Mouse (Mus musculus): ENCODE measurements around the gene Cab39. TPM values are rescaled to one million over a fixed set of nuclear protein-coding genes. Genes with fewer than 3 reads are reported as not detected.
A peak's percentile ranks its signal among the peaks of the same experiment; 100 is the strongest.
"Not testable (repeated sequence)": the region's sequence is repeated elsewhere in the genome, so short reads cannot be mapped to it uniquely, and the experiment has no call there.

Cab39 gene
- total RNA-seq, 2 experiments from 2014 or later: 76.6 to 124 TPM

DNA sequence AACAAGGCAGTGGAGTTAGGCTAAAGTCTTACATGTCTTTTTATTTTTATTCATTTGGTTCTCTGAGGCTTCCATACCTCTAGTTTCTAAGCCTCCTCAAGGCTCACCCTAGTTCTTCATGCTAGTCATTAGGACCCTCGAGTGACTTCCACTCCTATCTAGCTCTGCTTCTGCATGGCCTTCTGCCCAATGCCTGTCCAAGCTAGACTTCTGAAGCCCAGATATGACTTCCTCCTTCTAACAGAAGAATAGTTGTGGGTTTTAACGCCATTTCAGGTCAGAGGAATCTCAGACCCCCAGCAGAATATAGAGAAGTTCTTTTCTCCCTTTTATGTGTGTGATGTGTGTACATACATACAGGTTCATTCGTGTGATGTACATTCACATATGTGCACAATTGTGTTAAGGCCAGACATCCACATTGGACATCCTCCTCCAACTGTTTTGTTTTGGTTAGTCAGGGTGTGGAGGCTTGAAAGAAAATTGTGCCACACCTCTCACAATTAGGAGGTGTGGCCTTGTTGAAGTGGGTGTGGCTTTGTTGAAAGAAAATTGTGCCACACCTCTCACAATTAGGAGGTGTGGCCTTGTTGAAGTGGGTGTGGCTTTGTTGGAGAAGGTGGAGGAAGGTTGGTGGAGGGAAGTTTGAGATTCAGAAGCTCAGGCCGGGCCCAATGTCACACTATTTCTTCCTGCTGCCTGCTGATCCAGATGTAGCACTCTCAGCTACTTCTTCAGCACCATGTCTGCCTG, 13.6 kb upstream of the Cab39 start:
- peak; percentile 91 for ATAC-seq (replicated peaks; ENCODE audit: poor library complexity, severe bottlenecking)

DNA sequence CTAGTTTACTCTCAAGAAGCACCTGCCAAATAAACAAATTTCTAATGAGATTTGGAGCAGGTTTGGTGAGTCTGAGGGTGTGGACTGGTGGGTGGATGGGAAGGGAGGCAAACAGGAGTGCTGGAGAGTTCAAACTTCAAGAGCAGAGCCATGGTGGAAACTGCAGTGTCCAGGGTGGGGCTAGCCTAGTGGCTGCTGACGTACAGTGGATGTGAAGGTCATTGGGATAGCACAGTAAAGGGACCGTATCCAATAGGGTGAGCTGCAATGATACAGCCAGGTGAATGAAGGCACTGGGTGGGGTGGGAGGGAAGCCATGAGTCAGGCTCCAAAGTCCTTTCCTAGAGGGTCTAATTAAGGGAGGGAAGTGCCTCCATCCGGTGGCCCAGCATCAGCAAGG, 2.7 kb upstream of the Cab39 start:
- ATAC-seq (replicated peaks; ENCODE audit: poor library complexity, severe bottlenecking): no peak

GRCm38 (mm10) chr1:85791476-85791875, 1.8 kb upstream of the Cab39 start:
- no peak for ATAC-seq (replicated peaks; ENCODE audit: poor library complexity, severe bottlenecking)

DNA sequence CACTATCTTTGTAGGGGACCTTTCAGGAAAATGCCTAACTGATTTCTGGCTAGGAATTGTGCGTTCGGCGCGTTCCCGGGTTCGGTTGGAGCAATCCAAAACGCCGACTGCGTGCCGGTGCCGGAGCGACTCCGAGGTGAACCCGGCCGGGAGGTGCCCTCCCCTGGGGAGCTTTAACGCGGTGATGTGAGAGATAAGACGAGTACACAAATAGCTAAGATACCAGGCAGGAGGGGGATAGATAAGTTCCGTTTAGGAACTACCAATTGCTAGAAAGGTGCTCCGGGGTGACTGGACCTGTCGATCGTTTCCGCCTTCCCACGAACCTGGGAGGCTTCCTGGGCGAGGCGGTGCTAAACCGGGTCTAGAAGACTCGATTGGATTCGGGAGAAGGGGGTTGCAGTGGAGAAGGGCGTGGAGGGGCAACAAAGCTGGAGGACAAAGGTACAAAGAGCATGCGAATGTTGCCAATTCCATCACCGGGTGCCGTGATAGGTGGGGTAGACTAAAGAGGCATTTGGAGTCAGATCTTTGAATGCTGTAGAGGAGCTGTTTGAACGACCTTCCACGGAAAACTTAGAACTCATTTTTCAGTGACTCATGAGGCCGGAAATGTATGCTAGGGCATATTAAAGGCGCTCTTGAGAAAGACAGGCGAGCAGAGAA, 998 bp downstream of the Cab39 start:
- ATAC-seq (replicated peaks; ENCODE audit: poor library complexity, severe bottlenecking): peak; percentile 46

GRCm38 (mm10) chr1:85795196-85795595, 2.0 kb downstream of the Cab39 start:
- ATAC-seq (replicated peaks; ENCODE audit: poor library complexity, severe bottlenecking): no peak

- ATAC-seq (replicated peaks; ENCODE audit: poor library complexity, severe bottlenecking): peak; percentile 47
Measured at GRCm38 (mm10) chr1:85799776-85800175, 6.5 kb downstream of the Cab39 start.

DNA sequence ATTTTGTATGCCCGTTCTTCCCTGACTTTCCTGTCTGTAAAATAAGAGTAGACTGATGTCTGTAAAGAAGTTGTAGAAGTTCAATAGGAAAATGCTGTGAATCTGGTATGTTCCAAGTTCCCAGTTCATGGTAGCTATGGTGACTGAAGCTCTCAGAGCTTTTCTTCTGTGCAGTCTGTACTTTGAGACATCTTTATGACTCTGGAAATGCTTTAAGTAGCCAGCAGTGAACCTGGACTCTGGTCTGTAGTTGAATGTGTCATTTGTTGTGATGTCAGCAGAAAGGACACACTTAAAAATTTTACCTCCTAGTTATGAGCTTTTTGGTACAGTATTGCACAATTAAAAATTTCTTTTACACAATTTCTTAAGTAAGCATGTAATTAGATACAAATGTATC, 9.3 kb downstream of the Cab39 start:
- ATAC-seq (replicated peaks; ENCODE audit: poor library complexity, severe bottlenecking): no peak

DNA sequence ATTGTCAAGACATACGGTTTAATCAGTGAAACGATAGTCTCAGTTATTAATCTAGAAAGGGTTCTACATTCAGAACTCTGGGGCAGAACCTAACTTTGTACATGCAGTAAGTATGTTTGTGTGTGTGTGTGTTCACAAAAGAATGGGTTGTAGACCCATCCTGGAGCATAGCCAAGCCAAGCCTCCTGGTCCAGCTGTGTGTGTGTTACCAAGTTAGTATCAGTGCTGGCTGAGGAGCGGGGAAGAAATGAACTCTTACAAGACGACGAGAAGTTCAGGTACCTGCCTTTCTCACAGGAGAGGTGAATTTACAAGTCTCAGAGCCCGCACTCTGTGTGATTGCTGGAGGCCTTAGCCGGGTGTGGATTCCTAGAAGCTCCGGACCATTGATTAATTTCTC, 11.3 kb downstream of the Cab39 start:
- ATAC-seq (replicated peaks; ENCODE audit: poor library complexity, severe bottlenecking): no peak

DNA sequence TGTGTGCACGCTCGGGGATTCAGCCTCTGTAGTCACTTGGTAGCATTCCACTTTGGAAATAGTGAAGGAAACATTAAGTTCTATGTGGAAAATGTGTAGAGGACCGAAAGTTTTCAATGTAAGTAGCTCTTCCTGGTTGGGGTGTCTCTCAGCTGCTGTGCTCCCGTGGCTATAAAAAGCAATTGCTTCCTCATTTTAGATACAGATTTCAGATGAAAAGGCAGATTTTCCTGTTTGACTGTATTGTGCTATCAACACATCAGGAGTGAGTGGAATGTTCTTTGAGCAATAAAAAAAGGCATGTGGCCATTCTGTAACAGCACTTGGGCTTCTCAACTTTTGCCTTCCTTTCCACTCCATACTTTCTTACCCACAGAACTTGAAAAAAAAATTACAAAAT, 16.0 kb downstream of the Cab39 start:
- ATAC-seq (replicated peaks; ENCODE audit: poor library complexity, severe bottlenecking): peak; percentile 86

- no peak for ATAC-seq (replicated peaks; ENCODE audit: poor library complexity, severe bottlenecking)
Measured at GRCm38 (mm10) chr1:85810343-85810742, 17.1 kb downstream of the Cab39 start.

DNA sequence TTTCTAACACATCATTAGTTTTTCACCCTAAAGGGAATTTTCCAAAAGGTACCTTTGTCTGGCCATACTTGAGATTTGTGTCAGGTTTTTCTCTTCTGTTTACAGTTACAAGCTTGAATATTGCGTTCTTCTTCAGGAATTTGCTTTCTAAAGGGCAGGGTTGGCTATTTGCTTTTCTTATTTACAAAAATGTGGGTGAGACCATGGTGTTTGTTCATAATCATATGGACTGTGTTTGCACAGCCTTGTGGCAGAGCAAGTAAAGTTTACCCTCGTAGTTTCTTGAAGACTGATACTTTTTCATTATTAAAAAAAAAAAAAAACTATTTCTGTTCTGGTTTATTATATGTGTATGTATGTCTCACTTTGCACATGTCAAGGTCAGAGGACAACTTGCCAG, 17.5 kb downstream of the Cab39 start:
- ATAC-seq (replicated peaks; ENCODE audit: poor library complexity, severe bottlenecking): no peak

DNA sequence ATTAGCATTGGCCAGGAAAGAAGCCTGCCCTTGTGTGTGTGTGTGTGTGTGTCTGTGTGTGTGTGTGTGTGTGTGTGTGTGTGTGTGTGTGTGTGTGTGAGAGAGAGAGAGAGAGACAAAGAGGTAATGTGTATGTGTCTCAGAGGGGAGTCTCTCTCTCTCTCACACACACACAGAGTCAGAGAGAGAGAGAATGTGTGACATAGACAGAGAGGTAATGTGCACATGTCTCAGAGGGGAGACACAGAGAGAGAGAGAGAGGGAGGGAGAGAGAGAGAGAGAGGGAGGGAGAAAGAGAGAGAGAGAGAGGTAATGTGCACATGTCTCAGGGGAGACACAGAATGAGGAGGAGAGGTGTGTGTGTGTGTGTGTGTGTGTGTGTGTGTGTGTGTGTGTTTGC, 21.0 kb downstream of the Cab39 start:
- ATAC-seq (replicated peaks; ENCODE audit: poor library complexity, severe bottlenecking): not testable (repeated sequence)

DNA sequence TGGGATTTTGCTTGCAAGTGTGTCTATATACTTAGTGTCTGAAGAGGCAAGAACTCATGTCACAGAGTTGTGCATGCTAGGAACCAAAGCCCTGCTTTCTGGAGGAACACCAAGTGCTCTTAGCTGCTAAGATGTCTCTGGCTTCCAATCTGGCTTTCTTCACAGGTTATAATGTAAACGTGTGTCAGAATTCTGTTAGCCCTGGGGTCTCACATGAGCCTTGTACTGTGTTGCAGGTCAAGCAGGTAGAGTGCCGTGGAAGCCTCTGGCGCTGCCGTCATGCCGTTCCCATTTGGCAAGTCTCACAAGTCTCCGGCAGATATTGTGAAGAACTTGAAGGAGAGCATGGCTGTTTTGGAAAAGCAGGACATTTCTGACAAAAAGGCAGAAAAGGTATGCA, 24.9 kb downstream of the Cab39 start:
- no peak for ATAC-seq (replicated peaks; ENCODE audit: poor library complexity, severe bottlenecking)

DNA sequence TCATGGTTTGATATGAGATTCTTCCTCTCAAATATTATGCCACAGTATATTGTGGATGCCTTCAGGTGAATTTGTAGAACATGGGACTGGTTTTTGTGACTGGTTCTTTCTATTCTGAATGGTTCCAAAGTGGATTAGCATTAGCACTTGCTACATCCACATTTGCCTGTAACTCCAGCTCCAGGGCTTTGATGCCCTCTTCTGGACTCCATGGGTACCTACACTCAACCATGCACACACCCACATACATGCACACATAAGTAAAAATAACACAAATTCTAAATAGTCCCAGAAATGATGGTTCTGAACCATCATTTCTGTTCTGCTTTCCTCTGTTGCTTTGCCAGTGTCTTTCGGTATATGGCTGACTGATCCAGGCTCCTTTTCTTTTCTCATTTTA, 26.5 kb downstream of the Cab39 start:
- ATAC-seq (replicated peaks; ENCODE audit: poor library complexity, severe bottlenecking): no peak

DNA sequence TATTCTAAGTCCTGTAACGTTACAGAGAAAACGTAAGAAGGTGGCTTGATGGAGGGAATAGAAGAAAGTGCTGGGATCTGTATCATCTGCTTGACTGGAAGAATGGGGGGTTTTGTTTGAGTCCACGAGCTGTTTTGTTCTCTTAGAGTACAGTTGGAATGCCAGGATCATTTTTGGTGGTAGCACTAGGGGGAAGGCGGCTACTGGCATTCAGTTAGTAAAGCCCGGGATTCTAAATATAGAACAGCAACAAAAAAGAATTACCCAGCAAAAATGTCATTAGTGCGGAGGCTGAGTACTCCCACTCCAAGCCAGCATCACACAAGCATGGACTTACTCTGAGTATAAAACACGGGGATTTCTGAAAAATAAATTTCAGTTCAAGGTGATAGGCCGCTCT, 29.0 kb downstream of the Cab39 start:
- ATAC-seq (replicated peaks; ENCODE audit: poor library complexity, severe bottlenecking): no peak

- ATAC-seq (replicated peaks; ENCODE audit: poor library complexity, severe bottlenecking): no peak
Measured at GRCm38 (mm10) chr1:85824905-85825304, 31.7 kb downstream of the Cab39 start.

GRCm38 (mm10) chr1:85827166-85827565, 33.9 kb downstream of the Cab39 start:
- ATAC-seq (replicated peaks; ENCODE audit: poor library complexity, severe bottlenecking): no peak

DNA sequence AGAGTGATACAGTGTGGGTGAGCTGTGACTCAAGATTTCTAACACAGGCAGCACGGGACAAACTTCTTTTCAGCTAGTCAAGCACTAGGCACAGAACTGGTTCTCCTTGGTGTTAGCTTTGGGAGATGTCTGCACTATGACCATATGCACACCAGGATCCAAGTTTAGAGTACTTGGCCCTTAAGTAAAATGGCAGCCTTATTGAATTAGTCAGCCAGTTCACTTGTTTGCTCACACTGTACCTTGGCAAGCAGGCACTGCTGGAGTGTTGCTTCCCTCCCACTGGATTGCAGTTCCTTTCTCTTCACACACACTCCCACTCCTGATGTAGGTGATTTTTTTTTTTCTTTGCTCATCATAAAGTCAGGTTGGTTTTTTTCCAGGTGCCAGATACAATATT, 35.8 kb downstream of the Cab39 start:
- ATAC-seq (replicated peaks; ENCODE audit: poor library complexity, severe bottlenecking): no peak

- ATAC-seq (replicated peaks; ENCODE audit: poor library complexity, severe bottlenecking): peak; percentile 87
Measured at GRCm38 (mm10) chr1:85838056-85838455, 44.8 kb downstream of the Cab39 start.

DNA sequence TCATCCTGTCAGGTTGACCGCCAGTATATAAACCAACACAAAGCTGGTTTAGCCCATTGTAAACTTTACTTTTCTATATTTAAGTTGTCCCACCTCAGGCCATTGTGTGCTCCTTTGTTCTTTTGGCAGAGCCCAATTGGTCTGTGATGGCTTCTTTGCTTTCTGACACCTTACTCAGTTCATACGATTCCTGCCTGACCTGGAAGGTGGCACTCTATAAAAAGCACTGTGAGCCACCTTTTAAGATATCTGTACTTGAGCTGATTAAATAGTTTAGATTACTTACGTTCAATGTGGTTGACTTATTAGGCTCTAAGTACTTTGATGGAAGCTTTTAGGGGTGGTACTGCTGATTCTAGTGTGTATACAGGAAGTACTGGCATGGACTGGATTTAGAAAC, 46.1 kb downstream of the Cab39 start:
- no peak for ATAC-seq (replicated peaks; ENCODE audit: poor library complexity, severe bottlenecking)

DNA sequence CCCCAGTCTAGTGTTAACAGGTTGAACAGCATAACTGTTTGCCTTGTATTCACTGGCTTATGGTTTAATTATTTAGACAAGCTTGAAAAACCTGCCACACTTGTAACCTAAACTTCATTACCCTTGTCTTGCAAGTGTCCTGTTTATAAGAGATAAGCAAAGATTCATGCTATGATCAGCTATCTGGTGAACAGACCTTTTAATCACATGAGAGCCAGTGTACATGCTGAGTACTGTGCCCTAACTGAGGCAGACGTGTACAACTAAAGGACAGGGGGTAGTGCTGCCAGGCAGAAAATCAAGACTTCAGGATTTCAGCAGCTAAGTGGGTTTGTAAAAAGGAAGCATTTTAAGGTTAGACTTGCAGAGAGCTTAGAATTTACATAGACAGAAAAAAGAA, 46.5 kb downstream of the Cab39 start:
- ATAC-seq (replicated peaks; ENCODE audit: poor library complexity, severe bottlenecking): no peak

DNA sequence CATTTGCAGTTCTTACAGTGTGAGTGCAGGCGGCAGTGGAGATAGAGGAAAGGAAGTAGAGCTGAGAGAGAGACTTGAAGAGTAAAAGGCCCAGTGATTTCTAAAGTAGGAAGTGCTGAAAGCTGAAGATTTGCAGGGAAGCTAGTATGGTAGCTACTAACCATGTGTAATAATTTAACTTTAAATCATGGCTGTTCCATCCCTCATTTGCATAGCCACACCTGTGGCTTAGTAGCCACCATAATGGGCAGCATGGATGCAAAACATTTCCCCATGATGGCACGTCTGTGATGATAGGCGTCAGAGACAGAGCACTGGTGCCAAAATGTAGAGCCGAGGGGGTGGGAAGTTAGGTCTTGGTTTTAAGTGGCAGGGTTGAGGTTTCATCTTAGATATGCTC, 47.2 kb downstream of the Cab39 start:
- ATAC-seq (replicated peaks; ENCODE audit: poor library complexity, severe bottlenecking): peak; percentile 13

All from granulocyte monocyte progenitor cell, adult 5-6 weeks (primary cell).